Mouse (Mus musculus) gastrocnemius, postnatal 10 days (tissue): ENCODE measurements around the gene Zdhhc22. TPM values are rescaled to one million over a fixed set of nuclear protein-coding genes. Genes with fewer than 3 reads are reported as not detected.

Experiments
- DNase-seq: peaks from one replicate; pipeline ENCODE4 v3.0.0; 2021; ENCODE audit warnings: mixed read lengths
- total RNA-seq, 2 experiments: library from RNA; stranded (reverse); gene quantifications; 2 replicates each; pipeline ENCODE4 v1.2.3; 2021

Zdhhc22 gene
- total RNA-seq, 2 experiments from 2014 or later = not detected

DNA sequence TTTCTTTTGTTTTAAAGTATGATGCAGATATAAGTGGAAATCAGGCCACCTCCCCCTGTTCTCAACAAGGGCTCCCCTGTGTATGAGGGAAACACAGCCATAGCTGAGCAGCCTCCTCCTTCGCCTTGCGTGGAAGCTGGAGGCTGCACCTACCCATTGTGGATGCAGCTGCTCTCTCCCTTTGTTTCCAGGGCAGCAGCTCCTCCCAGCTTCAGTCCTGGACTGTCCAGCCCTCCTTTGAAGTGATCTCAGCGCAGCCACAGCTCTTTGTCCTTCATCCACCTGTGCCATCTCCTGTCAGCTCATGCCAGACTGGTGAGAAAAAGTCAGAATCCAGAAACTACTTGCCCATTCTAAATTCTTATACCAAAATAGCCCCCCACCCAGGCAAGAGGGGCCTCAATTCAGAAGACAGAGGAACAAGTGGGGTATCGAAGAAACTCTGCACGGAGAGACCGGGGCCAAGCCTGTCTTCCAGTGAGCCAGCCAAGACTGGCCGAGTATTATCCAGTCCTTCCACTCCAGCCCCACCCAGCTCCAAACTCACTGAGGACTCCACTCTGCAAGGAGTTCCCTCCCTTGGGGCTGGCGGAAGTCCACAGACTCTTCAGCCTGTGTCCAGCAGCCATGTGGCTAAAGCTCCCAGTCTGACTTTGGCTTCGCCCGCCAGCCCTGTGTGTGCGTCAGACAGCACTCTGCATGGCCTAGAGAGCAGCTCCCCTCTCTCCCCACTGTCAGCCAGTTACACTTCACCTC lies 28.5 kb downstream of the Zdhhc22 start:
- DNase-seq = peak; percentile 32

DNA sequence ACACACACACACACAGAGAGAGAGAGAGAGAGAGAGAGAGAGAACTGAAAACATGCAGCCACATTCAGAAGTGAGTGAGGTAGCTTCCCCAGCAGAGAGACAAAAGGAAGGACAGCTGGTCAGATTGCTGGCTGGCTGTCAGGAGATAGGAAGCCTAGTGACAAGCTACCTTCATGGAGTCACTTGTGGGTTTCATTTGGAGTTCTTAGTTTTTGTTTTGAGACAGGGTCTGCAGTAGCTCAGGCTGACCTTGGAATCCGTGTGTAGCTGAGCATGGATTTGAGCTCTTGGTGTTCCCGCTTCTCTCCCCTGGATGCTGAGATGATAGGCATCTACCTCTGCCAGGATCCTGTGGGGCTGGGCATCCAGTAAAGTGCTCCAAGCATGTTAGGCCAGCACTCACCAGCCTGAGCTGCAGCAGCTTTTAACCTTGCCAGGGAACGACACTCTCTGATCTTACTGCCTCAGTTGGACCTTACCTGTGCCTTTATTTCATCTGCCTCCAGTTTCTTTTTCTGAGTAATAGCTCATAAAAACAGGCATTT lies 29.4 kb downstream of the Zdhhc22 start:
- no peak for DNase-seq

DNA sequence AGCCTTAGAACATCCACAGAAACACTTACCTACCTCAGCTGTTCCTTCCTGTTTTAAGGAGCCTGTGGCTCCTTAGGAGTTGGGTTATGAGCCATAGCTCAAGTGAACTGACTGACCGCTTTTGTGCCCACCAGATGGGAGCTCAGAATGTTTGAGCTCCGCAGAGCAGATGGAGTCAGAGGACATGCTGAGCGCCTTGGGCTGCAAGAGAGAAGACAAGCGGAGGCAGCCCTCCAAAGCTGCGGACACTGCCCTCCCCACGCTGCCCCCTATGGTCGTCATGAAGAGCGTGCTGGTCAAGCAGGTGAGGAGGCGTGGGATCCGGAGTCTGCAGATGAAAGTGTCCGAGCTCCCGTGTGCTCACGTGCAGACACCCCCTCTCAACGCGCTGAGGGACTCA lies 30.1 kb downstream of the Zdhhc22 start:
- no peak for DNase-seq

- no peak for DNase-seq
Measured at GRCm38 (mm10) chr12:86959661-86960060, 30.6 kb downstream of the Zdhhc22 start.

DNA sequence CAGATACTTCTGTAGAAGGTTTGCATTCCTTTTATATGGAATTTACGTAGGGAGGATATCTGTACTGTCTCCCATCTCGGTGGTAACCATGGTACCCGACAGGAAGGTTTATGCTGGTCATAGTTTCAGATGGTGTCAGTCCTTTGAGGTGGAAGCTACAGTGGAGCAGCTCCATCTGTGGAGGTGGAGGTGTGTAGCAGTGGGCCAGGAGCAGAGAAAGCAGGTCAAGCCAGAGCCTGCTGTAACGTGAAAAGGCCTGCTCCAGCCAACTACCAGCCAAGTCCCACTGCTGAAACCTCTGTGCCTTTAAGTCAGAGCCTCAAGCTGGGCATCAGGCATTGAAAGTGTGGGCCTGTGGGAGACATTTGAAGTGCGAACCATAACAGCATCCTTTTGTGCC lies 31.7 kb downstream of the Zdhhc22 start:
- DNase-seq = no peak

DNA sequence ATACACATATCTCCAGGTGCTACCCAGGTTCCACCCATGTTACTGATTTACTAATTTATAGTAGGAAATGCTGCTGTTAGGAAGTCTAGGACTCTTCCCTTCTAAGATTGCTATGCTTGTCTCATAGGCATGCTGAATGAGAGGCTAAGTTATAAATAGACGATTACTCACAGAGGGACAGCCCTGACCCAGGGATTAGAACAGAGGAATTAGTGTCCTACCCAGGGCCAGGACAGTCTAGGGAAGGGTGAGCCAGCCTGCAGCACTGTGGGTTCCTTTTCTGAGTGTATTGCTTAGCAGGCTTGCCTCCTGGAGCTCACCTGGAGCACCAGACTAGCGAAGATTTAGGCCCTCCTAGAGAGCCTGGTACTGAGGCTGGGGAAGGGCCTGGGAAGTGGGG lies 34.3 kb downstream of the Zdhhc22 start:
- no peak for DNase-seq

- no peak for DNase-seq
Measured at GRCm38 (mm10) chr12:86952331-86952850, 37.8 kb downstream of the Zdhhc22 start.

DNA sequence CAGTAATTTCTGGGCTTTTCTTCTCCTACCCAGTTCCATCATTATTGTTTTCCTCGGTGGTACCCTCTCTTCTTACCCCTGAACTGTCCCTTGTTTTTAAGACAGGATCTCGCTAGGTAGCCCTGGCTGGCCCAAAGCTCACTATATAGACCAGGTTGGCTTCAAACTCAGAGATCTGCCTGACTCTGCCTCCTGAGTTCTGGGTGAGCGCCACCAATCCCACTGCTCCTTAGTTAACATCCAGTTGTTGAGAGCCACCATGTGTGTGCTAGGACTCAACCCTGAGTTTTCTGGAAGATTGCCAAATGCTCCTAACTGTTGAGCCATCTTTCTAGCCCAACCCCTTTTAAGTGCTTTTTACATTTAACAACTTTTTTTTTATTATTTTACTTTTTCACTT lies 39.3 kb downstream of the Zdhhc22 start:
- no peak for DNase-seq

DNA sequence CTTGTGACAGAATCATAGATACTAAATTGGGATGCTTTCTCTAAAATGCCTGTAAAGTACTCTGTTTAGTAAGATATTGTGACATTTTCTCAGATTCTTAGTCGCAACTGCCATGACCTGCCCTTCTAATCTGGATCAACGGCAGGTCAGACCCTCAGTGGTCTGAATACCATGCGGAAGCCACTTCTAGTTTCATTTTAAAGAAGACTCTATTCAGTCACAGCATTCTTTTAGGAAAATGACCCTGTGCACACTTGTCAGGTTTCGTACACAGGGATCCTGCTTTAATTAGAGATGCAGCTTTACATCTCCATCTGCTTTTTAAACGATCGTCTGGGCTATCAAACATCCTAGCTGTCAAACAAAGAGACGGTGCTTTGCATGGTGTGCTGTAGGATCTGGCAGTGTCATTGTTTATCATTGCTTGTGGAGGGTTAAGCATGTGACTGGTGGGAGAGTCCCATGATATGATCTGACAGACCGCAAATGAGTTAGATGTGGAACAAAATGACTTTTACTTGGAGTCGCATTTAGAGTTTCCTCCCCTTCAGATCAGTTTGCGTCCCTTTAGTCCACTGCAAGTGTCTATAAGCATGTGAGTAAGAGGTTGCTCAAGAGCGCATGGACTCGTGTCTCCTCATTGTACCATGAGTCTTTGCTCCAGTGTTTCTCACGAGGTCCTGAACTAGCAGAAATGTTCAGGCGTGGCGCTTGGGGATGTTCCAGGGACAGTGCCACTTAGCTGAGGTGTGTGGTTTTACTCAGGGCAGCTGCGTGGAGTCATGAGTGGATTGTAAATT lies 39.9 kb downstream of the Zdhhc22 start:
- no peak for DNase-seq

GRCm38 (mm10) chr12:86949501-86949900 lies 40.7 kb downstream of the Zdhhc22 start:
- DNase-seq = no peak

DNA sequence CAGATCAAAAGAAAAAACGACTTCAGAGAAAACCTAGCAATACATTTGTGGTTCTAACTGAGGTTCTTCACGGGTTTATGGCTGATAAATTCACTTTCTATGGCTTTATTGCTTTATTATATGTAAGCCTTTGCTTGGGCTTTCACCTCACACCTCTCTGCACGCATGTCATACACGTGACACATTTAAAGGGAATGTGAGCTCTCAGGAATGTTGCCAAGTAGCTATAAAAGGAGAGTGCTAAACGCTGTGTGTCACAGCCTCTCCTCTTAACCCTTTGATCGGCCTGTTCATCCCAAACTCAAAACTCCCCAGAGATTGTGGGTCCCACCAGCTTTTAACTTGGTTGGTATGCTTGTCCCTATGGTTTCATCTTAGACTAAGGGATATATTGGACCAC lies 41.6 kb downstream of the Zdhhc22 start:
- DNase-seq = no peak

DNA sequence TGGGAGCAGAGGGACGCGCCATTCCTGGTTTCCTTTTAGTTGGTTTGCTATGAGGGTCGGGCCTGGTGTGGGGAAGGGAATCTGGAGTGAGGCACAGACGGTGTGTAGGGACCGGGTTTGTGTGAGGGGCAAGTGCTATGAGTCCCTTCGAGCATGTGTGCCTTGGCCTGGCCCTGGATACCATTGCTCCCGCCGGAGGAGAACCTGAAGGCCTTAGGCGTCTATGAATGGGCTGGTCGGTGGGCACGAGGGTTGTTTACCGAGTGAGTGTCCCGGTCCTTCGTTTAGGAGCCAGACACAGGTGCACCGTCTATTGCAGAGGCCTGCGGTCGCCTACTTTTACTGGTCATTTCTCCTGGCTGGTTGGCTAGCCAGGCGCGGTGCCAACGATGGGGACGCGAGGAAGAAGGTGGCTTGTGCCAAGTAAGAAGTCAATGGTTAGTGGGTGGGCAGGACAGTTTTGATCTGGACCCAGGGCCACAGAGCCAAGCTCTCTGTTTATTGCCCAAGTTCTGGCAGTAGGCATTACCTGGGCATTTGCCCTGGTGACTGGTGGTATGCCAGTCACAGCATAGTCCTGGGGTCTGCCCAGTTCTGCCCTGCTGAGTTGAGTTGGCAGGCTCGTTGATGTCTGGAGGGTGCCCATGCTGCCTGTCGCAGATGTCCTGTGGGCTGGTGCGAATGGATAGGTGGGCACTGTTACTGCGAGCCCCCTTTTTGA lies 42.4 kb downstream of the Zdhhc22 start:
- DNase-seq = peak; percentile 54

GRCm38 (mm10) chr12:86946862-86947574 lies 43.2 kb downstream of the Zdhhc22 start, which contains the start of gene Cipc:
Gene Cipc, plus strand, starts transcription at chr12:86947043.
- peak; percentile 95 for DNase-seq

- peak; percentile 27 for DNase-seq
Measured at GRCm38 (mm10) chr12:86946301-86946781, 43.9 kb downstream of the Zdhhc22 start.

- peak; percentile 45 for DNase-seq
Measured at GRCm38 (mm10) chr12:86945126-86945525, 45.1 kb downstream of the Zdhhc22 start.

DNA sequence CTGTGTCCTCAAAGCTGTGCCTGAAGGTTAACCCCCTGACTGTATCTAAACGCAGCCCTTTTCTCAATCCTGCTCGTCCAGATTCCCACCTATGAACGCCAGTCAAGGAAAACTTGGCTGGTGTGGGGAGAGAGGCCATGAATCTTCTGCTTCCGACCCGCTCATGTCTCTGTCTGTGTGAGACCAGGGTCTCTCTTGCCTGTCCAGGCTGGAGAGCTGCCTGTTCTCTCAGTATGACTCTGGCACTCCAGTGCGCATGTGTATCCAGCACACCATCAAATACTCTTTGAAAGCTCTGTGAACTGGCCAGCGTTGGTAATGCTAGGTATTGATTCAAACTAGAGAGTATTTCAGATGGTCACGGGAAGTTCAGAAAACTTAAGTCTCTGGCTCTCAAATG lies 46.8 kb downstream of the Zdhhc22 start:
- no peak for DNase-seq

- DNase-seq = no peak
Measured at GRCm38 (mm10) chr12:86941734-86942486, 48.3 kb downstream of the Zdhhc22 start.

- no peak for DNase-seq
Measured at GRCm38 (mm10) chr12:86941173-86941572, 49.1 kb downstream of the Zdhhc22 start.

GRCm38 (mm10) chr12:86938571-86938970 lies 51.7 kb downstream of the Zdhhc22 start:
- no peak for DNase-seq

- DNase-seq = no peak
Measured at GRCm38 (mm10) chr12:86936587-86937343, 53.5 kb downstream of the Zdhhc22 start.
